Mouse (Mus musculus) megakaryocyte, embryonic 14.5 days (primary cell): ENCODE results near the gene Mmp11. TPM values are rescaled to one million over a fixed set of nuclear protein-coding genes. Genes with fewer than 3 reads are reported as not detected.

ENCODE experiments used
- H3K27me3 ChIP-seq: replicated peaks from 2 replicates; pipeline ENCODE3; 2012; ENCODE audit warnings: inconsistent platforms
- H3K36me3 ChIP-seq: replicated peaks from 2 replicates; pipeline ENCODE3; 2012; ENCODE audit warnings: low read length, inconsistent platforms, mixed read lengths
- H3K4me1 ChIP-seq: 2 replicates; pipeline ENCODE4 v1.6.1; 2012; ENCODE audit warnings: inconsistent platforms
- H3K4me3 ChIP-seq: replicated peaks from 2 replicates; pipeline ENCODE3; 2012; ENCODE audit warnings: moderate library complexity, mild to moderate bottlenecking, inconsistent platforms
- H3K9me3 ChIP-seq: 2 replicates; pipeline ENCODE4 v1.6.1; 2012; ENCODE audit warnings: inconsistent platforms
- FLI1 ChIP-seq: IDR thresholded peaks from 2 replicates; pipeline ENCODE4 v1.6.1; 2012; ENCODE audit warnings: low read length, inconsistent platforms, mixed read lengths
- GATA1 ChIP-seq: IDR thresholded peaks from 3 replicates; pipeline ENCODE4 v1.6.1; 2012; ENCODE audit warnings: mixed read lengths, low read length, inconsistent platforms, borderline replicate concordance
- polyA plus RNA-seq: library from polyadenylated mRNA; stranded (reverse); fragments of >175 nt; gene quantifications from 2 replicates; pipeline ENCODE4 v1.2.3, GENCODE M21; 2012; ENCODE audit warnings: low replicate concordance; ENCODE audit not compliant: insufficient read depth

Gene Mmp11
- 0.19 TPM in 1 of 2 replicates, not detected in the other for polyA plus RNA-seq

GRCm38 (mm10) chr10:75935680-75936541, at the start of gene Mmp11:
Gene Mmp11, minus strand, starts transcription at chr10:75936496.
- TF ChIP-seq FLI1 (no peak), GATA1 (no peak)
- Histone ChIP-seq H3K27me3 (peaks cover 55% of the 10 kb centered on the region), H3K9me3 (no peaks in the 10 kb centered on the region), H3K4me1 (peaks cover 63% of the 10 kb centered on the region), H3K36me3 (no peaks in the 10 kb centered on the region), H3K4me3 (peak within 1 kb of the TSS; percentile 90)

DNA sequence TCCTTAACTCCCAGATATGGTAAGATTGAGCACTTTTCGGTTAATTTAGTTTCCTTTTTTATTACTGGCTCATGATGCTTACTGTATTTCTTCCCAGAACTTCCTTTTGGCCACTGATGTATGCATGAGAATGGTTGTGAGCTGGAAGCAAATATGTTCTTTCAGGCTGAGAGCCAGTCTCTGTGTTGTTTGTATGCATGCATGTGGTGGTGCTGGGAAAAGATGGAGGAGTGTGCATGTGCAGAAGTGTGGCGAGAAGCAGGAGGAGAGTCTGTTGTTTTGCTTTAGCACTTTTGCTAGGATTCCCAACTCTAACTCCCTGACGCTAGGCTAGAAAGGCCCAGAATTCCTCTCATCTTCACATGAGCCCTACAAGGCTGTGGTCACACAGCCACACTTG, 43.1 kb upstream of the Mmp11 start:
- Histone ChIP-seq H3K27me3 (peaks cover 8% of the 10 kb centered on the region), H3K9me3 (peaks cover 5% of the 10 kb centered on the region; the same call in 1 of the 2 replicates), H3K4me1 (no peaks in the 10 kb centered on the region), H3K36me3 (no peaks in the 10 kb centered on the region), H3K4me3 (no peak overlapping the region)
- TF ChIP-seq FLI1 (no peak), GATA1 (no peak)

- Histone ChIP-seq H3K9me3 (peaks cover 9% of the 10 kb centered on the region), H3K4me1 (no peaks in the 10 kb centered on the region), H3K27me3 (peaks cover 11% of the 10 kb centered on the region), H3K4me3 (no peak overlapping the region), H3K36me3 (no peaks in the 10 kb centered on the region)
- no peak for TF ChIP-seq FLI1
Observed at GRCm38 (mm10) chr10:75978835-75979157, 42.5 kb upstream of the Mmp11 start.

GRCm38 (mm10) chr10:75978119-75978834, 42.0 kb upstream of the Mmp11 start:
- no peak overlapping the region for H3K4me3 ChIP-seq
- H3K9me3 ChIP-seq: peaks cover 14% of the 10 kb centered on the region
- TF ChIP-seq FLI1 (no peak), GATA1 (no peak)
- H3K4me1 ChIP-seq: no peaks in the 10 kb centered on the region
- H3K27me3 ChIP-seq: peaks cover 11% of the 10 kb centered on the region
- H3K36me3 ChIP-seq: no peaks in the 10 kb centered on the region

DNA sequence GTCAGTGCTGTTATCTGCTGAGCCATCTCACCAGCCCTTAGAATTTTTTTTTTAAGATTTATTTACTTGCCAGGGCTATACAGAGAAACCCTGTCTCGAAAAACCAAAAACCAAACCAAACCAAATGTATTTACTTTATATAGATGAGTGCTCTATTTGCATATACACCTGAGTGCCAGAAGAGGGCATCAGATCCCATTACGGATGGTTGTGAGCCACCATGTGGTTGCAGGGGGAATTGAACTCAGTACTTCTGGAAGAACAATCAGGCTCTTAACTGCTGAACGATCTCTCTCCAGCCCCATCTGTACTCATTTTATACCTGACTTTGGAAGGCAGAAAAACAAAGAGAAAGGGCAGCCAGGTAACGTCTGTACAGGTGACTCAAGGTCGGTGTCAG, 38.9 kb upstream of the Mmp11 start:
- Histone ChIP-seq H3K36me3 (no peaks in the 10 kb centered on the region), H3K4me3 (no peak overlapping the region), H3K27me3 (peaks cover 10% of the 10 kb centered on the region), H3K4me1 (no peaks in the 10 kb centered on the region), H3K9me3 (peaks cover 34% of the 10 kb centered on the region)
- TF ChIP-seq FLI1: no peak
- TF ChIP-seq GATA1: no peak

DNA sequence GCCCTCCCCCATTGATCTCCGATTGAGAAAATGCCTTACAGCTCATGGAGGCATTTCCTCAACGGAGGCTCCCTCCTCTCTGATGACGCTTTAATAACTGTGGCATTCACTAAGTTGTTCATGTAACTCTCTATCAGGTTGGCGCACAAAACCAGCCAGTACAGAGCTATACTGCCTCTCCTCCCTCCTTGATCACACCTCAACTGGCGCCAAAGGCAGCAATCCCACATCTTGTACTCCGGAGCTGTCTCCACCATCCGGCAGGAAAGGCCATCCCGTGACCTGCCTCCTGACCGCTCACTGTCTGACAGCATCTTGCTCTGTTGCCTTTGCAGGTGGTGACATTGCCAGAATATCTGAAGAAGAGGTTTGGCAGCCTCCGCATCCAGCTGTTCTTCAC, 37.5 kb upstream of the Mmp11 start:
- TF ChIP-seq GATA1 (no peak), FLI1 (no peak)

GRCm38 (mm10) chr10:75954381-75954811, 18.1 kb upstream of the Mmp11 start, which contains the start of gene Gm5134:
Gene Gm5134, plus strand, starts transcription at chr10:75954514.
- no peaks in the 10 kb centered on the region for H3K36me3 ChIP-seq
- H3K27me3 ChIP-seq: peaks cover 49% of the 10 kb centered on the region
- H3K4me3 ChIP-seq: peak within 1 kb of the TSS; percentile 83
- H3K9me3 ChIP-seq: no peaks in the 10 kb centered on the region
- TF ChIP-seq FLI1: no peak
- no peak for TF ChIP-seq GATA1
- peaks cover 20% of the 10 kb centered on the region for H3K4me1 ChIP-seq

More for the DNA sequence above, 37.5 kb upstream of the Mmp11 start:
- Histone ChIP-seq H3K27me3 (peaks cover 10% of the 10 kb centered on the region), H3K36me3 (no peaks in the 10 kb centered on the region), H3K4me1 (no peaks in the 10 kb centered on the region), H3K4me3 (peak overlapping the region; percentile 46), H3K9me3 (peaks cover 34% of the 10 kb centered on the region)

- Histone ChIP-seq H3K27me3 (peaks cover 68% of the 10 kb centered on the region), H3K9me3 (no peaks in the 10 kb centered on the region), H3K4me3 (peak overlapping the region; percentile 86), H3K36me3 (no peaks in the 10 kb centered on the region), H3K4me1 (peaks cover 20% of the 10 kb centered on the region)
- no peak for TF ChIP-seq FLI1
- TF ChIP-seq GATA1: no peak
Observed at GRCm38 (mm10) chr10:75951424-75952050, 15.2 kb upstream of the Mmp11 start.

DNA sequence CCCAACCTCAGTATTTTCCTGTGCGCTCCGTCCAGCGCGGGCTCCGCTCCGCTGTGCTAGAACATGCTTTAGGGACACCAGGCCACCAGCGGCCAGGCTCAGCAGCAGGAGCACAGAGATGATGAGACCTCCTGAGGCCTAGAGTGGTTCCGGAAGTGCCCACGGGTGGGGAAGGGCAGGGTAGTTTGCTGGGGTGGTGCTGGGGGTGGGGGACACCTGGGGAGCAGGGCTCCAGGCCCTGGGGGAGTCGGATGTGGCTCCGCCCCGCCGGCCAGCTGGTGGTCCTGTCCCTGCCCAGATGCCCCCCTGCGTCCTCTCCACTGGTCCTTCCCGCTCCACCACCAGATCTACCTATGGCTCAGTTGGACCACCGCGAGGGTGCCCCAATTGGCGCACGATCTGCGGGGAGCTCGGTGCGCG, 14.5 kb upstream of the Mmp11 start:
- H3K27me3 ChIP-seq: peaks cover 73% of the 10 kb centered on the region
- TF ChIP-seq GATA1: no peak
- TF ChIP-seq FLI1: no peak
- peak overlapping the region; percentile 72 for H3K4me3 ChIP-seq
- H3K9me3 ChIP-seq: no peaks in the 10 kb centered on the region
- peaks cover 20% of the 10 kb centered on the region for H3K4me1 ChIP-seq
- no peaks in the 10 kb centered on the region for H3K36me3 ChIP-seq
